Mouse (Mus musculus) left cerebral cortex, adult 8-10 months (tissue): ENCODE data around the gene Atxn10. TPM values are rescaled to one million over a fixed set of nuclear protein-coding genes. Genes with fewer than 3 reads are reported as not detected.
"Not testable (repeated sequence)": the region's sequence is repeated elsewhere in the genome, so short reads cannot be mapped to it uniquely, and the experiment has no call there.

Experiments used
- DNase-seq, 2 experiments: peaks; one replicate each; pipeline ENCODE4 v3.0.0; 2022; ENCODE audit warnings: low spot score in 2 of 2
- total RNA-seq, 4 experiments: library from RNA; stranded (reverse); gene quantifications; 2 replicates each; pipeline ENCODE4 v1.2.4; 2022

Atxn10 gene
- total RNA-seq, 4 experiments from 2014 or later = 256 to 275 (median 265) TPM

DNA sequence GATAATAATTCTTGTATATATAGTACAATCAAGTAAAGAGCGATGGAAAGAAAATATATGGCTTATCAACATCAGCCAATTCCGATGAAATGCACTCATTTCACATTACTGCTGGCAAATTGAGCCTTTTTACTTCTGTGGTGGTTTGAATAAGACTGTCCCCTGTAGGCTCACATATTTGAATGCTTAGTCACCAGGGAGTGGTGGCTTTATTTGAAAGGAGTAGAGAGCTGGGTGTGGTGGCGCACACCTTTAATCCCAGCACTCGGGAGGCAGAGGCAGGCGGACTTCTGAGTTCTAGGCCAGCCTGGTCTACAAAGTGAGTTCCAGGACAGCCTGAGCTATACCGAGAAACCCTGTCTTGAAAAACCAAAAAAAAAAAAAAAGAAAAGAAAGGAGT is 2.5 kb upstream of the Atxn10 start:
- not testable (repeated sequence) for DNase-seq

DNA sequence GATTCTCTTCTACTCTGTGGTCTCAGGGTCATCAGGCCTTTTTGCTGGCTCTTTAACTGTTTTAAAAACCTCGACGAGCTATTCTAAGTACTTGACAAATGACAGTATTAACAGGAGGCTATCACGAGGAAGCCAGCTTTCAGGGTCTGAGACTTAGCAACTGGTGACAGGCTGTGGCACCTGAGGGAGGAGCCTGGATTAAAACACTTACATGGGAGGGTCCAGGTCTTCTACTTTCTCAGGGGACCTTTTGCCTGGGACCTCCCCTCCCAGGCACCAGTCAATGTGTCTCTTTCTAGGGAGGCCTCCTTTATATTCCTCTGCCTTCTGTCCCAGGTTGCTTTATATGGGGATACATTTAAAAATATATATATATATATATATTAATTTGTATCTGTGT is 1.8 kb upstream of the Atxn10 start:
- DNase-seq = no peak

- DNase-seq = peak; percentile 72 to 80
Measured at GRCm38 (mm10) chr15:85336301-85336991, 401 bp downstream of the Atxn10 start.

DNA sequence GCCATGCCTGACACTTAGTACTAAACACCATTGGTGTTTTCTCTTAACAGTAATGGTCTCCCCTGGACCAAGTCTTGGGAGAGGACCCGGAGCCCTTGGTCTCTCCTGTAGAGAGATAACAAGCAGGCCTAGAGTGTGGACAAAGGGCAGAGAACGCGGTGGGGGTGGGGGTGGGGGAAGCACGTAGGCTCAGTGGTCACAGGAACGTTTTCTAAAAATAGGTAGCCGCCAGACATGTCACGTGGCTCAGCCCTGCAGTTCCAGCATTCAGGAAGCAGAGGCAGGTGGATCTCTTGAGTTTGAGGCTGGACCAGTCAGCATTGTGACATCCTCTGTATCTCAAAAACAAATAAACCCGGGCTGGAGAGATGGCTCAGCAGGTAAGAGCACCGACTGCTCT is 1.2 kb downstream of the Atxn10 start:
- no peak for DNase-seq

DNA sequence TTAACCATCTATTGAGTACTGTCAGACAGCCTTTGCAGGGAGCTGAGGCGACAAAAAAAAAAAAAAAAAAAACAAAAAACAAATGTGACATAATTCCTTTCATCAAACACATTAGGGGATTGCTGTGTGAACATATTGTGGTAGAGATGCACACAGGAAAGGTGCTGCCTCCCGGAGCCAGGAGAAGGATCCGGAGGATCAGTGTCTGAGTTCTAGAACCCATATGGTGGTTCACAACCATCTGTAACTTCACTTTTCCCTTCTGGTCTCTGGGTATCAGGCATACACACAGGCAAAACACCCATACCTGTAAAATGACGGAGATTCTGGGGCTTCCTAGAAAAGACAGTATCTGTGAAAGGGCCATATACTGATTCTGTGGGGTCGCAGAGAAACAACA is 1.9 kb downstream of the Atxn10 start:
- DNase-seq = no peak

GRCm38 (mm10) chr15:85342246-85342645 is 6.2 kb downstream of the Atxn10 start:
- no peak for DNase-seq

- no peak for DNase-seq
Measured at GRCm38 (mm10) chr15:85344673-85345072, 8.6 kb downstream of the Atxn10 start.

- no peak for DNase-seq
Measured at GRCm38 (mm10) chr15:85347058-85347700, 11.1 kb downstream of the Atxn10 start.

GRCm38 (mm10) chr15:85350144-85350543 is 14.1 kb downstream of the Atxn10 start:
- DNase-seq = no peak

DNA sequence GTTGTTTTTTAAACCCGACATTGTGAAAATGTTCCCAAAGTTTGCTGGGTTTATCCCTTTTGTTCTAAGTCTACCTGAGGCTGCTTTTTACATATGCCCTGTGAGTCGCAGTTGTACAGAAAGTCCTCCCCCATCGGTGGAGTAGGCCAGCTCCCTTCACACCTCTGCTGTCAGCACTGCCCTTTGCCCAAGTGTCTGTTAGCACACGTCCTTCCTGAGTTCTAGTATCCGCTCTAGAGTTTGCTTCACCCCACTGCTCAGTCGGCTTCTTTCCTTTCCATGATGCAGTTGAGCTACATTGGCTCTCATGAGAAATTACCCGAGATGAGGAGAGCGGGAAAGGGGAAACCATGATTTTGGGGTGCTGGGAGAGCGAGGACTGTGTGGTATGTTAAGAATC is 18.0 kb downstream of the Atxn10 start:
- no peak for DNase-seq

- DNase-seq = no peak
Measured at GRCm38 (mm10) chr15:85356112-85356511, 20.1 kb downstream of the Atxn10 start.

DNA sequence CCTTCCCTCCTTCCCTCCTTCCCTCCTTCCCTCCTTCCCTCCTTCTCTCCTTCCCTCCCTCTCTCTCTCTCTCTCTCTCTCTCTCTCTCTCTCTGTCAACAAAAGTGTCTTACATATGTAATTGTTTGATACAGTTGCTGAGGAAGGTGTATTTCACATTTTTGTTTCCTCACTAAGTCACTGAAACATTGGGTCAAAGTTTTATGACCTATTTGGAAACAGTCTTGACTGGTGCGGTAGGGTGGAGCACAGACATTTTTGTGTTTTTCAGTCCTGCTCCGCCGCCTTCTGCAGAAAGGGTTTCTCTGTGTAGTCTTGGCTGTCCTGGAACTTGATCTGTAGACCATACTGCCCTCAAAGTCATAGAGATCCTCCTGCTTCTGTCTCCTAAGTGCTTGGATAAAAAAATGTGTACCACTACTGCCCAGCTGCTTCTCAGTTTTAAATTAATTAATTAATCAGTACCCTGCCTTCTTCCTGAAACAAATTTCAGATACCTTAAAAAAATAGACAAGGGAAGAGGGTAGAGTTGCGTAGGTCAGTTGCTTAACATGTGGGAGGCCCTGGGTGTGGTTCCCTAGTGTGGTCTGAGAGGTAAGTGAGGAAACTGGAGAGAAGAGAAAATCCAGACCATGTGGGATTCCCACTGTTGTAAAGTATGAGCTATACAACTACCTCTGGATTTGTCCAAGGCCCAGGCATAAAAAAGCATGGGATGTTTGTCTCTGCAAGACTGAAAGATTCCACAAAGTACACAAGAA is 21.6 kb downstream of the Atxn10 start:
- DNase-seq = no peak

- DNase-seq = no peak
Measured at GRCm38 (mm10) chr15:85359483-85359882, 23.4 kb downstream of the Atxn10 start.

DNA sequence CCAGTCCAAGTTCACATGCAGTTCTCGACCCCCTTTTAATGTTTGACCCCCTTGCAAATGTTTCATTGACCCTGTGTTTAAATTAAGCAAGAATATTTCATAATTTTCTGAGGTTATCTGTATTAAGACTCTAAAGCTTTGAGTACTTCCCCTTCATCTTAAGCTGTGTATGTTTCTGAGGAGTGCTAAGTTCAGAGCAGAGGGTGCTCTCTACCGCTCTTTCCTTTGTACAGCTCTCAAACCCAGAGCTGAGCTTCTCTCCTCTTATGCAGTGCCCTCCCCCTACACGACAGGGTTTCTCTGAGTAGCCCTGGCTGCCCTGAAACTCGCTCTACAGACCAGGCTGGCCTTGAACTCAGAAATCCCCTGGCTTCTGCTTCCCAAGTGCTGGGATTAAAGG is 23.9 kb downstream of the Atxn10 start:
- DNase-seq = no peak

GRCm38 (mm10) chr15:85364366-85364765 is 28.3 kb downstream of the Atxn10 start:
- DNase-seq = no peak

DNA sequence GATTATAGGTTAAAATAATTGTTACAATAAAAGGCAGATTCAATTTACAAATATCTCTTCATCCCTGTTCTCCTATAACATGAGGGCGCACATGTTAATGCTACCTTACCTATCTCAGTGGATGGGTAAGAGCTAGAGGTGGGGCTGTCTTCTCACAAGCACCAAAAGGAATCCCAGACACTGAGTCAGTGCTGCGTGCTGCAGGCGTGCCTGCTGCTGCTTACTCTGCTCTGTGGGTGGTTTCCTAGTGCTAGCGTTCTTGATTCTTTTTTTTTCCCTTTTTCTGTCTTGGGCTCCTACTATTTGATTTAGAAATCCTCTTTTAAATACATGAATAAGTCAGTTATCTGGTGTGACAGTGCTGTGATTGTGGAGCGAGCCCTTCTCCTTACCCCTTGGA is 30.9 kb downstream of the Atxn10 start:
- no peak for DNase-seq

GRCm38 (mm10) chr15:85369765-85370164 is 33.7 kb downstream of the Atxn10 start:
- DNase-seq = no peak

GRCm38 (mm10) chr15:85373125-85373524 is 37.1 kb downstream of the Atxn10 start:
- peak in 1 of 2 experiments; percentile 66 for DNase-seq

GRCm38 (mm10) chr15:85383477-85383876 is 47.4 kb downstream of the Atxn10 start:
- DNase-seq = no peak

DNA sequence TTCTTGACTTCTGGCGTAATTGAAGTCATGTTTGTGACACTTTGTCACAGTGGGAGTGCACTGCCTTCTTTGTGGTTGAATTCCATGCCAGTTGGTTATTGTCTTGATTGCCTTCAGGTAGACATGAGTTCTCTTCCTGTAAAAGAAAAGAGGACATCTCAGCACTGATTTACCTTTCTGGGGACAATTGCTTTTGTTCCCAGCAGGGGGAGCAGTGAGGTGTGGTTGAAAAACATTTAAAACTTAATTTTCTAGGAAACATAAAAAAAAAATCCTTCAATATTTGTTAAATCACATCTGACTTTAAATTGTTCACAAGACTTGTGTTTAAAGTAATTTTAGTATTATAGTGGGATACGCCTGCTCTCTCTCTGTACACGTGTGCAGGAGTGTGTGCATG is 52.7 kb downstream of the Atxn10 start:
- DNase-seq = no peak

DNA sequence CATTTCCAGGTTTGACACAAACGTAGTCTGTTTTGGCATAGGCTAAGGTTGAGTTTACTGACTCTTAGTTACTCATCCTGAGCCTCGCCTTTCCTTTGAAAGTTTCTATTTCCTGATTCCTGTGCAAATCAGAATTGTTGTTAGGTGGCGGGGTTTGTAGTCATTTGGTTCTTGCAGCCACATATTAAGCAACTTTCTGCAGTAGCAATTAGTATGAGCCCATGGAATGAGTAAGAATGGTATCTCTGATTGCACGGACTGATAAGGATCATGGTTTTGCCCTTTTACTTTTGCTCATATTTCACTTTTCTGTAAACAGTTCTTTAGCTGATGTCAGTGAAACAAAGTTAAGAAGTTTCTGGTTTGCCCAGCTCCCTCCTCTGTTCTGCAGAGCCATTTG is 53.9 kb downstream of the Atxn10 start:
- no peak for DNase-seq

GRCm38 (mm10) chr15:85395360-85395759 is 59.3 kb downstream of the Atxn10 start:
- DNase-seq = no peak
